ENCODE assay signal across 16 mouse cellular contexts in the genomic region with DNA sequence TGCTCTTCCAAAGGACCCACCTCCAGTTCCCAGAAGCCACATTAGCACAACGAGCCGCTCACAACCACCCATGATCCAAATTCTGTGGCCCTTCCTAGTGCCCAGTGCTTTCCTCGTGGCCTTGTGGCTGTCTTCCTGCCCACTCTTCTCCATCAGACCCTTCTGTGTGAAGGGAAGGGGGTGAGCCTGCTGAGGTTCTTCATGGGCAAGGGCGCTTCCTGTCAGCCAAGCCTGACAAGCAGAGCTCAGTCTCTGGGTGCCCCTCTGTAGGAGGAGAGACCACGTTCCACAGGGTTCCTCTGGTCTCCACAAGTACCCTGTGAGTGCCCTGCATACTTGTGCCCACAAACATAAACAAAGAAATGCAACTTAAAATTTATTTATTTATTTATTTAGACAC.
"Had no signal": no experiment of that assay in that cellular context is flagged by ENCODE, and none has a peak within 500 bp of the region (broad histone marks: within the 10 kb centered on the region; RNA-seq: fewer than 3 reads in every experiment).

No protein-coding gene starts in this region.

- DNase-seq: liver; lung, adult 2 months; lung, postnatal 10 days; lung, postnatal 4 days; right cerebral cortex, postnatal 14 days; thymus, adult 18-20 months; thymus, postnatal 14 days; thymus, postnatal 4 days had no signal

- H3K4me3 ChIP-seq: lung, embryonic 15.5 days; midbrain, embryonic 10.5 days; midbrain, embryonic 13.5 days; midbrain, embryonic 15.5 days; neural tube, embryonic 12.5 days; stomach, embryonic 15.5 days had no signal

- H3K27ac ChIP-seq: liver, embryonic 14.5 days; lung, embryonic 15.5 days; midbrain, embryonic 10.5 days; midbrain, embryonic 13.5 days; midbrain, embryonic 15.5 days; neural tube, embryonic 12.5 days; stomach, embryonic 15.5 days had no signal

- ATAC-seq: midbrain, embryonic 13.5 days; midbrain, embryonic 15.5 days had no signal

- H3K9ac ChIP-seq: liver, embryonic 14.5 days; lung, embryonic 15.5 days; midbrain, embryonic 13.5 days; midbrain, embryonic 15.5 days; neural tube, embryonic 12.5 days; stomach, embryonic 15.5 days had no signal

- H3K4me2 ChIP-seq: liver, embryonic 11.5 days; lung, embryonic 15.5 days; midbrain, embryonic 13.5 days; midbrain, embryonic 15.5 days; neural tube, embryonic 12.5 days; stomach, embryonic 15.5 days had no signal

- H3K9me3 ChIP-seq: lung, embryonic 15.5 days; midbrain, embryonic 10.5 days; midbrain, embryonic 13.5 days; midbrain, embryonic 15.5 days; neural tube, embryonic 12.5 days; stomach, embryonic 15.5 days had no signal

- H3K27me3 ChIP-seq: lung, embryonic 15.5 days; midbrain, embryonic 13.5 days; midbrain, embryonic 15.5 days; neural tube, embryonic 12.5 days; stomach, embryonic 15.5 days had no signal
